Mouse (Mus musculus) ovary, postnatal 36 days (tissue): Measurements from ENCODE around the gene Srgap1.
"Not testable (repeated sequence)": the region's sequence is repeated elsewhere in the genome, so short reads cannot be mapped to it uniquely, and the experiment has no call there.

Experiments
- DNase-seq: peaks from one replicate; pipeline ENCODE4 v3.0.0; 2022; ENCODE audit warnings: low spot score, mixed read lengths

Srgap1 gene

DNA sequence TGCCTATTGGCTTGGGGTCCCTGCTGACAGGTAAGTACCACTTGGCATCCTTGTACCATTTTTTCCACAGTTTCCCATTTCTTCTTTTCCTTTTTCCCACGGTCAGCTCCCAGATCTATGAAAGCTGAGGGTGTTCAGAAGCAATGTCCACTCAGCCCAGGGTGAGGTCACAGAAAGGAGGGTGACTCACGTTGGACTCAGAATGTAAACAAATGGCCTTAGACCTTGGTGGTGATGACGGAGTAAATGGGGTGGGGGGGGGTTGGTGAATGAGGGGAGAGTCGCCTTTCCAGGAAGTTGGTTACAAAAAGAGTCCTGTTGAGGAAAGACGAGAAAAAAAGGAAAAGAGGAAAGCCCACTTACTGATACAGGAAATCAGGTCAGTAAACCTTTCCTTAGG, 224.4 kb downstream of the Srgap1 start:
- no peak for DNase-seq

DNA sequence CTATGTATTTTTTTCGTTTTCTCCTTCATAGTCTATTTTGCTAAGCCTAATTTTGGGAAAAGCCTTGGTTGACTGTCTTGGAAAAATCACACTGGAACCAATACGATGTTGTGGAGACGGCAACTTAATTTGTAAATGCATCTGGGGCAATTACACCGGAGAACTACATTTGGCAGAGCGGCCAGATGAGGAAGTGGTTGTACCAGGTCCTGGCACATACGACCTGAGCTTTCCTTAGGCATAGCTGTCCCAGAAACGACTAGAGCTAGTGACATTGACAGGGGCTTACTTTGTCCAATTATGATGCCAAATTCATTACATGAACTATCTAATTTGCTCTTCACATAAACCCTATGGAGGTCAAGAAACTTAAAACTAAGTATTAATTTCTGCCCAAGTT, 226.3 kb downstream of the Srgap1 start:
- DNase-seq = no peak

DNA sequence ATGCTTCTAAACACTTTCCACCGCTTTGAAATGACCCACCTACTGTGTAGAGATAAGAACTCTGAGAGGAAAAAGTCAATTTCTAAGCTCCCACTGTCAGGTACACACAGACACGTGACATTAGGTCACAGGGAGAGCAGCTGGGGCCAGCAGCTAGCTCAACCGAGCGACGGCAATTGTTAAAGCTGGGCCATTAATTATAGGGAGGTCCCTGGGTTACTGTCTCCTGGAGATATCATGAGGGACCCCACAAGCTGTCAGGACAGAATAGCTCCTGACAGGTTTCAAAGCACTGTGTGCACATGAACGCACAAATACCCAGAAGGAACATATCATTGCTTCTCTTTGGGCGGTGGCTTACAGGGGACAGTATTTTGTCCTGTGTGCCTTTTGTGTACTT, 229.1 kb downstream of the Srgap1 start:
- no peak for DNase-seq

DNA sequence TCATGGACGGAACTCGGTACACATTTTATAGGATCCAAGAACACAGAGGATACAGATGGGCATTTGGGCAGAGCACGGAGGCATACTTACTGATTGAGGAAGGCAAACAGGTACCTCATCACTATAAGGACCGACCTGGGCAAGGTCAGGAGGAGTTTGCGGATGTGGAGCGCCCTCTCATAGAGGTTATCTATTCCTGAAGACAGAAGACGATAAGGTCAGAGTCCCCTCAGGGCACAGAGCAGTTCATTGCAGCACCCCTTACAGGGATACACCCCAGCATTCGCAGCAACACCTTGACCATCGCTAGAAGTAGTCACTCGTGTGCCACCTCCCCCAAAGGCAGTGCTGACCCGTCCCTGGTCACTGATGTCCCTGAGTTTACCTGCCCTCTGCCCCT, 239.3 kb downstream of the Srgap1 start:
- no peak for DNase-seq

DNA sequence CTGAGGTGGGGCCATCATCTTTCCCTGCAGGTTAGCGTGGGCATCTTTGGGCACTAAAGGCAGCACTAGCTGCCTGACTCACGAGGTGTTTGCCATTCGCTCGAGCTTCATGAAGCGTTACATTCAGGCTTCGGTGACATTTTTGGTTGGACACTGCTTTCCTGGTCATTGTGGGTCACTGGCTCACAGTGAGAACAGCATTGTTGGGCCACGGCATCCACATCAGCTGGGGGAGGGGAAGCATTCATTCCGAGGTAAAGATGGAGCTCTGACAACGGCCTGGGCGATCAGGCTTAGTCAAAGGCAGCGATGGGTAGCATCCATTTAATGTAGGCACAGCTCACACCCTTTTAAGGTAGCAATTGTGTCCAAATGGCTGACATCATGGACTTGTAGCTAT, 240.3 kb downstream of the Srgap1 start:
- DNase-seq = no peak

DNA sequence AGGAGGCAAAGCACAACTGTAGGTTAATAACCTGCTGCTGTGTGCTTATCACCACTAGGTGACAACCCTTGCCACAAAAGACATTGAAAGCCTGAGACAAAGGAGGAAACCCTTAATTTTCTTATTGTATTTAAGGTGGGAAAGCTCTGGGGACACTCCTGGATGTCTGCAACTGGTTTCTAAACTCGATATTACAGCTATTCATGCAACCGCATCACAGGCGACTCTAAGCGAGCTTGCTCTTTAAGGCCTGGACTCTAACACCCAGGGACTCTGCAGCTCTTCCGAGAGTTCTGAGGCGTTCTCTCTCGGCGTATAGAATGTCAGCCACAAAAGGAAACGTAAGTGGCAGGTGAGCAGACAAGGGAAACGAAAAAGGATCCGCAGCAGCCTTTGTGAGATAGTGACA, 241.2 kb downstream of the Srgap1 start:
- DNase-seq = no peak

DNA sequence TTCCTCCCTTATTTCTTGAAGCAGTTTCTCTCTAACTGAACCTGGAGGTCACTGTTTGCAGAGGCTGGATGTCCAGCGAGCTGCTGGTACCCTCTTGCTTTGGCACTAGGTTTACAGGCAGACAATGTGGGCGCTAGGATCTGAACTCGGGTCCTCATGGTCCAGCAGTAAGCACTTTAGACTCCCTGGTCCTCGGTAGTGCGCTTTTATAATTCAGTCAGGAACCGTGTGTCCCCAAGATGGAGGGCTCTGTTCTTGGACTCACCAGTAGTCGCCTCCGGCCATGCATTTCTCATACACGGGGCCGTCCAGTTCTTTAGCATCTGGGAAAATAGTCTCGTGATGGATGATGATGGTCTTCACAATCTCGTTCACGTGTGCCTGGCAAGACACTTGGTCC, 242.6 kb downstream of the Srgap1 start:
- no peak for DNase-seq

DNA sequence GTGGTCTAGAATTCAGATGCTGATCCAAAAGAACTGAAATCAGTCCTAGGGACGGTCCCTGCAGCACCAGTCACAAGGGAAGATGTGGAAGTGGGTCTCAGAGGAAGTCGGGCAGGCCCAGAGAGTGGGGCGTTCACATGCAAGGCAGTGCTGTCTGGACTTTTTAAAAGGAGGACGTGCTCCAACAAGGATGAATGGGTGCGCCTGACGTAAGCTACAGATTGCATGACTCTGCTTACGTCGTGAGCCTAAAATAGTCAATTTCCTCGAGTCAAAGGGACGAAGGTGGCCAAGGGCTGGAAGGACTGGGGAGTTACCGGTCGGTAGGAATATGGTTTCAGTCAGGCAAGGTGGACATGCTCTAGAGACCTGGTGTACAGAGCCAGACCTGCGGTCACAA, 247.1 kb downstream of the Srgap1 start:
- no peak for DNase-seq

DNA sequence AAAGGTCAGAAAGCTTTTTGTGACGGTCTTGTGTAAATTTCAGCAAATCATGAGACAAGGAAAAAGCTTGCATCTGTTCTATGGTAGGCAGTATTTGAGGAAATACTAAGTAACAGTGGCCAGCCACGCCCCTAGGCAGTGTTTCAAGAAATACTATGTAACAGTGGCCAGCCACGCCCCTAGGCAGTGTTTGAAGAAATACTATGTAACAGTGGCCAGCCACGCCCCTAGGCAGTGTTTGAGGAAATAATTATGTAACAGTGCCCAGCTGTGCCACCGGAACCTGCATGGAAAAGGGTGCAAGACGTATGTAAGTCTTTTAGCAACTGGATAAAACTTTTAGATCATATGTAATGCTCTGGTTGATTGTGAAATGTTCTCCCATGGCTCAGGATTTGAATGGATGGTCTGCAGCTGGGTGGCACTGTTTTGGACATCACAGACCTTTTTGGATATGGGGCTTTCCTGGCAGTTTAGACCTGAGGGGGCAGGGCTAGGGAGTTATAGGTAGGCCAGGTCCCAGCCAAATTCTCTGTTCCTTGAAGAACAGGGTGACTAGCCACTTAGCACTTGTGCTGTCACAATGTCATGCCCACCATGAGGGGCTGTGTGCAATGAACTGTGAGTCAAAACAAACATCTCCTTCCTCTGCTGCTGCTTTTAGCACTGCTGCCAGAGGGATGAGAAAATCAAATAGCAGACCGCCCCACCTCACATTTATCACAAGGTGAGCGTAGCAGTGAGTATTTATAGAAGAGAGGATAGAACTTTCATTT, 250.9 kb downstream of the Srgap1 start:
- DNase-seq = no peak

DNA sequence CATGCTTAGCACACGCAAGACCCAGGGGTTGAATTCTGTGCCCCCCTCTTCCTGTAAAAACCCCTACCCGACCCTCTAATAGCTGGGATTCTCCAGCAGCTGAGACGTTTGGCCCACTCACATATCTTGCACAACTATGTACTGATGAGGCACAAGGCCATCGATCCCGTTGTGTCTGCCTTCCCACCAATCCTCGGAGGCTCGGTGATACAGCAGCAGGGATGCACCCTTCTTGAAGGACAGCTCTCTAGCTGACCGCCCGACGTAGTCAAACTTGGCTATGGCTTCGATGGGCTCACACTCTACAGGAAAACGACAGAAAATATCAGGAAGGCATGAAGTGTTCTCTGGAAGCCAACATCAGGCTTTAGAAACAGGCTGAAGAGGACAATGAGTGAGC, 252.6 kb downstream of the Srgap1 start:
- DNase-seq = no peak

DNA sequence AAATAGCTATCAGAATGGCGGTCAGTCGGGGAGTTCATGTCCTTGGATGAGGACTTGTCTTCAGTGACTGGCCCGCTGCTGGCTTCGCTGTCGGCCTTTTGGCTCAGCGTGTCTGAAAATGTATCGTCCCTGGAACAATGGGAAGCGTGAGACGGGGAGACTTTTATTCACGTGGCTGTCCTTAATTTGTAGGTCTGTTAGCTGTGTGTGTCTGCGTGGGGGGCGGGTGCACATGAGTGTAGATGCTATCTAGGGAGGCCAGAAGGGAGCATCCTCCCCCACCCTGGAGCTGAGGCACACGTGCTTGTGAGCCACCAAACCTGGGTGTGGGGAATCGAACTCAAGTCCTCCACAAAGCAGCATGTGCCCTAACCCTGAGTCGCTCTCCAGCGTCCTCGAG, 254.5 kb downstream of the Srgap1 start:
- DNase-seq = no peak

DNA sequence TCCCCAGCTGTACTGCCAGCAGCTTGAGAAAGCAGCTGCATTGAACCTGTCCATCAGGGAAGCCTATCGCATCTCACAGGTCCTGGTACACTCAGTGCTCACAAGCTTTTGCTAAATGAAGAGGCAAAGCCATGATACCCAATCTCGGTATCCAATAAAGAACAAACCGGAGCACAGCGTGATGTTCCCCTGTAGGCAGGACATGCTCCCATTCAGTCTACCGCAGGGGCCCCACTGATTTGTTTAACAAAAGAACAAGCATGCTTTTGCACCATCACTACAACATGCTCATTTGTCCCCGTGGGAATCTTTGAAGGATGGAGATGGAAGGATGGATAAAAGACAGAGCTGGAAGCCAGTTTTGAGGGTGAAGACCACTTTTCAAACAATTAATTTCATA, 257.0 kb downstream of the Srgap1 start:
- DNase-seq = no peak

DNA sequence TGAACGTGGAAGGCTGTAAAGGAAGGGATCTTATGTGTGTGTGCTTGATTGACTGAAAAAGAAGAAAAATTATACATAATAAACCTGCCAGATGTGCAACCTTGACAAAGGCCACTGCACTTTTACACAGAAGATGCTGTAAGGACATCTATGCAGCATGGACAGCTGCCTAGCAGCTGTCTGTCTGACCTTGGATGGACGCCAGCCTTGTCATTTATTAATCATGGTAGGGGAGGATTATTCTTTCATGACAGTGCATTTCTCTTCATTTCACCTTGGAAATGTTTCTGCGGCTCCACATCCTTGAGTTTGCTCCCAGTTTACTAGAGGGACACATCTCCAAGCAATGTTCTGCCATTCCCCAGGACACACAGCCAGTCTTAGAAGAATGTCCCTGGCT, 258.6 kb downstream of the Srgap1 start:
- DNase-seq = no peak

DNA sequence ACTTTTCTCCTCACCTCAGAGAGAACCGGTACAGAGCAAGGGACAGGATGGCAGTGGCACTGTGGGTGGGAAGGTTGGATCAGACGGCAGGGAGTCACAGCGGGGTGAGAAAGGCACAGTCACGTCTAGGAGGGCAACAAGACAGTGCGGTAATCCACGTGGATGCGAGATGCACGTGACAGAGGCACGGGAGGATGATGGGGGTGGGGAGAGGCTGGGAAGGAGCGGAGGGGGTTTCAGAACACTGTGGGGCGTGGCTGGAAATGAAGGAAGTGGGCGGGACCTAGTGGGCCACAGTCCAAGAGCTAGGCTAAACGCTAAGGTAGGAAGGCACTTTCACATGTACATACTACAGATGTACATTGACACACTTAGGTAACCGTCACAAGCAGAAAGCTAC, 266.0 kb downstream of the Srgap1 start:
- DNase-seq = no peak

DNA sequence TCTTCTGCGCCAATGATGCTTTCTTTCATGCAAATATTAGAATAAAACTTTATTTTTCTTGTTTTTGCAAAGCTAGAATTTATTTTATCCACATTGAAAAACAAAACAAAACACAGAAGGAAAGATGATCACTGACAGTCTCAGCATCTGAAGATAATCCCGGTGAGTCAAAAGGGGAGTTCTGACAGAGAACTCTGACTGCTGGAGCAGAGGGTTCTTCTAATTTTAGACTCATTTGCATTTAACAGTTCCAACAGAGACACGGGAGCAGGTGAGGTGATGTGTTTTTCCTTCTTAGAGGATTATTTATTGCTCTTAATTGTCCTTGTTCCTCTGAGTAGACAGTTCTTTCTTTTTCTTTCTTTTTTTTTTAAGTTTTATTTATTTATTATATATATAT, 271.1 kb downstream of the Srgap1 start:
- DNase-seq = no peak

DNA sequence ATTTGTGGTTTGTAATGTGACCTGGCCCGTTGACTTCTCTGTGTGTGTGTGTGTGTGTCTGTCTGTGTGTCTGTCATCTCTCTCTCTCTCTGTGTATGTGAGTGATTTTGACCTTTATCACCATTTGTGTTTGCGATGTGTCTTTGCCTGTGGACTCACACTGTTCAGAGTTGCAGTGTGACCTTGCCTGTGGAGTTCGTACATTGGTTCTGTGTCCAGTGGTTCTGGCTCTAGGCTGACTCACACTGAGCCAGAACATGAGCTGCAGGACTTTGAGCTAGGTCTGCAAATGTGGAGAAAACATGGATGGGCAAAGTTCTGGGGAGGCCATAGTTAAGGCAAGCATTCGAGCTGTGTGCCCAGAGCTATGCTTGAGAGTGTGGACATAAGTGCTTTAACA, 273.3 kb downstream of the Srgap1 start:
- DNase-seq = no peak

DNA sequence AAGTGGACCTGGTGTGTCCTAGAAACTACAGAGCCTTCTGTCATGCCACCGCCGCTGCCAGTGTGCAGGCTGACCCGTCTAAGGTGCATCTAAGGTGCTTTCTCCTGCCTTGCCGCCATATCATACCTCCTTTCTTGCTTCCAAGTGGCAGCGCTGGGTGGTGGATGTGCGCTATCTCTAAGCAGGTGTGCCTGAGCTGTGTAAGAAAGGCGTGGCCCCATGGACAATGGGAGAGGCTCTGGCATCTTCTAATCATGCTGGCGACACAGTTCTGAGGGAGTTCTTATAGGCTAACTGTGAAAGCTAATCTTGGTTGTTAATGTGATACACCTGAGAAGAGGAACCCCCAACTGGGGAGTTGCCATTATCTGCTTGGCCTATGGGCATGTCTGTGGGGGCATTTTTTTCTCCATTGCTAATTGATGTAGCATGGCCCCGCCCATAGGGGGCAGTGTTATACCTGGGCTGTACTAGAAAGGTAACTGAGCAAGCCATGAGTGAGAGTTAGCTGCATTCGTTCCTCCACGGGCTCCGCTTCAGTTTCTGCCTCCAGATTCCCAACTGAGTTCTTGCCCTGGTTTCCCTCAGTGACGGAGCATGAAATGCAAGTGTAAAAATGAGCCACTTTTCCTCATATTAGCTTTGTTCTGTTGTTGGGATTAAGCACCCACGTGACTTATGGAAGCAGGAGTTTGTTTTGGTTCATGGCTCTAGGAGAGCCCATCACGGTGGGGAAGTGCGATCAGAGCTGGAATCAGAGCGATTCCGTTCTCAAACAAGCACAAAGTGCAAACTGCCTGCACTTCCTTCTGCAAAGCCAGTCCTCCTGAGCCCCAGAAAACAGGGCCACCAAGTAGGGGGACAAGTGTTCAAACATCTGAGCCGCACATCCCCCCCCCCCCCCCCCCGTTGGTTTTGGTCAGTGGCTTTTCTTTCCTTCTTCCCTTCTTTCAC, 276.2 kb downstream of the Srgap1 start:
- DNase-seq = peak; percentile 31

DNA sequence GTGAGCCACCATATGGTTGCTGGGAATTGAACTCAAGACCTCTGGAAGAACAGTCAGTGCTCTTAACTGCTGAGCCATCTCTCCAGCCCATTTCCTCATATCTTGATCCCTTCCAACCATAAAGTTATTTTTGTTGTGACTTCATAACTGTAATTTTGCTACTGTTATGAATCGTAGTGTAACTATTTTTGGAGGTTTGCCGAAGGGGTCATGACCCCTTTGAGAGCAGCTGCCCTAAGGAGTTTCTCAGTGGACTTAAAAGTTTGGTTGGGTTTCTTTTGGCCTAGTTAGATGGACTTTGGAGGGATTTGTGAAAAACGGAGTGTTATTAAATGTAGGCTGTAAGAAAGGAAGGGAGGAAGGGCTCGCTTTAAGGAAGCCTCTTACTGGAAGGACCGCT, 277.4 kb downstream of the Srgap1 start:
- DNase-seq = no peak

DNA sequence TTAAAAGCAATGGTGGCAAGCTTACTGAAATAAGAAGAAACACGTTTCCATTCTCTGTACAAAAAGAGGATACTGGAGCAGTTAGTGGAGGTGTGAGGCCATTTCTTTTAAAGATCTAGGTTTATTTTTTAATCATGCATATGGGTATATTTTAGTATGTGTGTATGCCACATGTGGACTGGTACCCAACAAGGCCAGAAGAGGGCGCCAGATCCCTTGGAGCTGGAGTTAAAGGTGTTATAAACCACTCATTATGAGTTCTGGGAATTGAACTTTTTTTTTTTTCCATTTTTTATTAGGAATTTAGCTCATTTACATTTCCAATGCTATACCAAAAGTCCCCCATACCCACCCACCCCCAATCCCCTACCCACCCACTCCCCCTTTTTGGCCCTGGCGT, 279.8 kb downstream of the Srgap1 start:
- not testable (repeated sequence) for DNase-seq

DNA sequence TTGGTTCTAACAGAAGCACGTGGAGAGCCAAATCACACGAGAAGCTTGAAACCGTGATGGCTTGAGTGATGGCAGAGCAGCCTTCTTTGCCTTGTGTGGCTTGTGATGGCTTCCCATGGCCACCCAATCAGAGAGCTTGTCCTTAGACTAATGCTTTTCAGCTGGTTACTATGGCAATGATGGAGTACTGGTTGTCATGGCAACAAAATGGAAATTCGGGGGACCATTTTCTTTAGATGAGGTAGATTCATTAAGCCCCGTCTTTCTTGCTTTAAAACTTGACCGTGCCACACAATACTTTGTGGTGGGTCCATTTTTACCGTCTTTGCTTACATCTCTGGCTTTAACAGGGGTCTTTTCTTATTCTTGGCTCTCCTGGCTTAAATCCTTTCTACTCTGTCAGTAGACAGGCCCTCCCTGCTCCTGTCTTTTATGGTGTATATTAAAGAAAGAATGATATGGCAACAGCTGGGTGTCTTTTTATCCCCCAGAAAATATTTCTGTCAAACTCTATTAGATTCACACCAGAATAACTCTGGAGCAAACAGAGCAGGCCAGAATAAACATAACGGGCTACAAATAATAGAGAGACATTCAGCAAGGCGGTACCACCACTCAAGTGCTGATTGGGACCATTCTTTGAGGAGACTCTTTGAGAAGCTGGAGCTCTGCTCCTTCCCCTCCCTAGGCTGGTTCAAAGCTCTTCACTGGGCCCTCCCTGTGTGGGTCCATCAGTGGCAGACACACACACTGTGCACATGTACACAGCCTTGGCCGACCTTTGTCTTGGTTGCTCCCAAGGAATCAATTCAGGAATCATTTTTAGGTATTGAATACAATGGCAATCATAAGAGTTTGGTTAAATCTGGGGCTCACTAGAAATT, 281.7 kb downstream of the Srgap1 start:
- DNase-seq = no peak

DNA sequence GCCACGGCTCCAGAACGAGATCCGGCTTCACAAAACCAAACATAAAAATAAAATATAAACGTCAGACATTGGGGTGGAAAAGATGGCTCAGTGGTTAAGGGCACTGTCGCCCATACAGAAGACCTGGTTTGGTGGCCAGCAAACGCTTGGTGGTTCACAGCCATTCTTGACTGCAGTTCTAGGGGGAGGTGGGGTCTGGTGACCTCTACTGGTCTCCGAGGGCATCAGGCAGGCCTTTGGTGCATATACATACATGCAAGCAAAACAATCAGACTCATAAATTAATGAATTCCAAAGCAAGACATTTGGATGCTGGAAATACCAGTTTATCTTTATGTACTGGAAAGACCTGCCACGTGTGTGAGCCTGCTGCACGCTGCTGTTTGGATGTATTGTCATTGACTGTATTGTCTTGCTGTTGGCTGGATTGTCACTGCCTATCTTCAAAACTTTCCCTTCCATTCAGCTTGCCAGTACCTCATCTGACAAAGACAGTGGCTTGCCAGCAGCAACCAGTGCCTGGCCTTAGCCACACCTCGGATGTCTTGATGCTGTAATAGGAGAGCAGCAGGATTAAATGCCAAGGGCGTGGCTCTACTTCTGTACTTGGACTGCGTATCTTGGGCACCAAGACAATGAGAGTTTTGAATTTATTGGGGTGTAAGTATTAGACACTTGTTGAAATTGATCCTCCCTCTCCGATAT, 282.5 kb downstream of the Srgap1 start:
- no peak for DNase-seq

DNA sequence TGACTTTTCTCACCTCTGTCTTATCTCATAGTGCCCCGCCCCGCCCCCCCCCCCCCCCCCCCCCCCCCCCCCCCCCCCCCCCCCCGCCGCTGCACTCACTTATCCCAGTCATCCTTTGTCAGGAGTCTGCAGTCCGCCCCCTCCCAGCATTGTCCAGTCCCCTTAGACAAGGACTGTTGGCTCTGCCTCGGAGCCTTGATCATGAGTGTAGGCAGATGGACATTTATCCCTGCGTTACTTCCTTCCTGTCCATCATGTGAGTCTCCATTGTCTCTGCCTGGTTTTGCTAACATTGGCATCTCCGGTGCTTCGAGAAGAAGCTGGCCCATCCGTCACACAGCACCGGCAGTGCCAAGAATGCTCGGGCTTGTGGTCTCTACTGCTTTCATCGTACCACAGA, 283.9 kb downstream of the Srgap1 start:
- DNase-seq = no peak
